Mouse (Mus musculus) embryo, embryonic 11 days (tissue): ENCODE results near the gene Rbms1.

ENCODE experiments used
- DNase-seq: peaks from one replicate; pipeline ENCODE4 v3.0.0-alpha.2; 2015

Gene Rbms1

GRCm38 (mm10) chr2:60748585-60748984, 214.4 kb downstream of the Rbms1 start:
- no peak for DNase-seq

- DNase-seq = no peak
Observed at GRCm38 (mm10) chr2:60747590-60747989, 215.4 kb downstream of the Rbms1 start.

- DNase-seq = no peak
Observed at GRCm38 (mm10) chr2:60744674-60745073, 218.3 kb downstream of the Rbms1 start.

GRCm38 (mm10) chr2:60739389-60740137, 223.4 kb downstream of the Rbms1 start:
- no peak for DNase-seq

GRCm38 (mm10) chr2:60730929-60731328, 232.1 kb downstream of the Rbms1 start:
- DNase-seq = no peak

GRCm38 (mm10) chr2:60730024-60730423, 233.0 kb downstream of the Rbms1 start:
- peak; percentile 62 for DNase-seq

- no peak for DNase-seq
Observed at GRCm38 (mm10) chr2:60728902-60729585, 233.9 kb downstream of the Rbms1 start.

GRCm38 (mm10) chr2:60724660-60725059, 238.3 kb downstream of the Rbms1 start:
- DNase-seq = no peak

GRCm38 (mm10) chr2:60722967-60723366, 240.0 kb downstream of the Rbms1 start:
- DNase-seq = no peak

GRCm38 (mm10) chr2:60722514-60722913, 240.5 kb downstream of the Rbms1 start, which contains the start of gene Itgb6:
Itgb6 (minus strand) TSS chr2:60722643.
- DNase-seq = no peak

- peak; percentile 55 for DNase-seq
Observed at GRCm38 (mm10) chr2:60720906-60721305, 242.1 kb downstream of the Rbms1 start.

GRCm38 (mm10) chr2:60720205-60720604, 242.8 kb downstream of the Rbms1 start:
- DNase-seq = no peak

GRCm38 (mm10) chr2:60717348-60717747, 245.6 kb downstream of the Rbms1 start:
- peak; percentile 39 for DNase-seq

GRCm38 (mm10) chr2:60716549-60716948, 246.4 kb downstream of the Rbms1 start:
- DNase-seq = no peak

GRCm38 (mm10) chr2:60715771-60716170, 247.2 kb downstream of the Rbms1 start:
- no peak for DNase-seq

- DNase-seq = no peak
Observed at GRCm38 (mm10) chr2:60714971-60715502, 248.0 kb downstream of the Rbms1 start.

GRCm38 (mm10) chr2:60714475-60714874, 248.5 kb downstream of the Rbms1 start:
- DNase-seq = no peak

- no peak for DNase-seq
Observed at GRCm38 (mm10) chr2:60713857-60714256, 249.1 kb downstream of the Rbms1 start.

GRCm38 (mm10) chr2:60712891-60713290, 250.1 kb downstream of the Rbms1 start:
- DNase-seq = no peak

- no peak for DNase-seq
Observed at GRCm38 (mm10) chr2:60712483-60712882, 250.5 kb downstream of the Rbms1 start.

GRCm38 (mm10) chr2:60711098-60711880, 251.7 kb downstream of the Rbms1 start:
- DNase-seq = no peak

GRCm38 (mm10) chr2:60710317-60710716, 252.7 kb downstream of the Rbms1 start:
- no peak for DNase-seq

- DNase-seq = no peak
Observed at GRCm38 (mm10) chr2:60708671-60709070, 254.3 kb downstream of the Rbms1 start.
